Mouse (Mus musculus) heart, postnatal 0 days (tissue): ENCODE results near the gene Mum1. TPM values are rescaled to one million over a fixed set of nuclear protein-coding genes. Genes with fewer than 3 reads are reported as not detected.
A peak's percentile ranks its signal among the peaks of the same experiment; 100 is the strongest.

Experiments used
- ATAC-seq: fragments of 200-750 bp; cut with Nextera tagmentation; 2 replicates; pipeline ENCODE4 v1.8.0; 2017; ENCODE audit warnings: low read depth, moderate number of reproducible peaks, moderate library complexity; ENCODE audit not compliant: insufficient read depth
- DNase-seq: peaks from one replicate; pipeline ENCODE4 v3.0.0-alpha.2; 2016; ENCODE audit warnings: low spot score
- H3K27ac ChIP-seq: fragments of 300-500 bp; sonication (generic); 2 replicates; pipeline ENCODE4 v1.5.1; 2014; ENCODE audit warnings: low read depth, mild to moderate bottlenecking
- H3K27me3 ChIP-seq: fragments of 300-500 bp; sonication (generic); 2 replicates; pipeline ENCODE4 v1.6.1; 2014; ENCODE audit warnings: low read length, mixed read lengths; ENCODE audit not compliant: control insufficient read depth, insufficient read depth
- H3K36me3 ChIP-seq: fragments of 300-500 bp; sonication (generic); replicated peaks from 2 replicates; pipeline ENCODE4 v1.6.1; 2014; ENCODE audit warnings: low read length, mixed read lengths; ENCODE audit not compliant: control insufficient read depth, insufficient read depth
- H3K4me1 ChIP-seq: fragments of 300-500 bp; sonication (generic); 2 replicates; pipeline ENCODE4 v1.6.1; 2014; ENCODE audit warnings: antibody characterized with exemption; ENCODE audit not compliant: control insufficient read depth, insufficient read depth
- H3K4me2 ChIP-seq: fragments of 300-500 bp; sonication (generic); 2 replicates; pipeline ENCODE4 v1.6.1; 2014; ENCODE audit warnings: low read depth, mild to moderate bottlenecking, low read length, moderate library complexity
- H3K4me3 ChIP-seq: fragments of 300-500 bp; sonication (generic); 2 replicates; pipeline ENCODE4 v1.5.1; 2014; ENCODE audit warnings: low read depth, low read length
- H3K9ac ChIP-seq: fragments of 300-500 bp; sonication (generic); replicated peaks from 2 replicates; pipeline ENCODE4 v1.6.1; 2014; ENCODE audit warnings: low read depth, low read length, mixed read lengths
- H3K9me3 ChIP-seq: fragments of 300-500 bp; sonication (generic); replicated peaks from 2 replicates; pipeline ENCODE4 v1.6.1; 2016; ENCODE audit warnings: low read length; ENCODE audit not compliant: control insufficient read depth
- CTCF ChIP-seq: IDR thresholded peaks from 2 replicates; pipeline ENCODE4 v1.5.1; 2016; ENCODE audit warnings: antibody characterized with exemption, control low read depth, low read depth
- EP300 ChIP-seq: IDR thresholded peaks from 2 replicates; pipeline ENCODE4 v1.6.1; 2016; ENCODE audit warnings: antibody characterized with exemption, low read depth
- WGBS: fragments of 180-500 bp; shearing (Covaris S2); extraction: QIAGEN DNeasy Blood & Tissue Kit; methylation state at CpG from one replicate; pipeline ENCODE4 v1.1.7; 2014; 5-methylcytosine and 5-hydroxymethylcytosine counted together
- polyA plus RNA-seq: library from polyadenylated mRNA; unstranded; fragments of >200 nt; fragmentation: Nextera tagmentation; extraction: Ambion mirVana; gene quantifications from 2 replicates; pipeline ENCODE4 v1.2.1, GENCODE M21; 2015
- total RNA-seq: library from RNA; depleted of rRNA; stranded (reverse); fragments of >200 nt; gene quantifications from 2 replicates; pipeline ENCODE4 v1.2.3, GENCODE M21; 2014; ENCODE audit warnings: low replicate concordance

Gene Mum1
- total and polyA plus RNA-seq, 2 experiments from 2014 or later = 18.4 to 59.7 TPM

- H3K36me3 ChIP-seq = no peaks in the 10 kb centered on the region
- DNase-seq (no peak), ATAC-seq (no peak)
- H3K4me2 ChIP-seq = no peak overlapping the region
- TF ChIP-seq EP300 = no peak
- TF ChIP-seq CTCF = no peak
- WGBS = 90% methylated on average over 7 of the region's 7 CpGs
- no peaks in the 10 kb centered on the region for H3K9me3 ChIP-seq
- no peak overlapping the region for H3K4me3 ChIP-seq
- H3K9ac ChIP-seq = no peak overlapping the region
- no peaks in the 10 kb centered on the region for H3K4me1 ChIP-seq
- no peak overlapping the region for H3K27ac ChIP-seq
- peaks cover 19% of the 10 kb centered on the region for H3K27me3 ChIP-seq
These were observed 43.7 kb upstream of the Mum1 start for GRCm38 (mm10) chr10:80182547-80182946.

- no peak for TF ChIP-seq CTCF
- no peak for TF ChIP-seq EP300
- H3K9ac ChIP-seq = no peak overlapping the region
- H3K4me1 ChIP-seq = peaks cover 12% of the 10 kb centered on the region
- H3K27me3 ChIP-seq = peaks cover 42% of the 10 kb centered on the region
- H3K9me3 ChIP-seq = no peaks in the 10 kb centered on the region
- no peaks in the 10 kb centered on the region for H3K36me3 ChIP-seq
- H3K4me3 ChIP-seq = no peak overlapping the region
- WGBS = 49% methylated on average over 27 of the region's 27 CpGs
- H3K27ac ChIP-seq = no peak overlapping the region
- DNase-seq (no peak), ATAC-seq (no peak)
- no peak overlapping the region for H3K4me2 ChIP-seq
These were observed 39.6 kb upstream of the Mum1 start for GRCm38 (mm10) chr10:80186649-80187048.

GRCm38 (mm10) chr10:80187739-80188138 lies 38.5 kb upstream of the Mum1 start:
- Histone ChIP-seq H3K27me3 (peaks cover 53% of the 10 kb centered on the region), H3K9ac (no peak overlapping the region), H3K27ac (no peak overlapping the region), H3K4me2 (no peak overlapping the region), H3K4me1 (peaks cover 12% of the 10 kb centered on the region), H3K9me3 (no peaks in the 10 kb centered on the region), H3K4me3 (no peak overlapping the region), H3K36me3 (no peaks in the 10 kb centered on the region)
- no peak for TF ChIP-seq CTCF
- no peak for TF ChIP-seq EP300
- no peak for ATAC-seq
- DNase-seq = no peak
- 87% methylated on average over 10 of the region's 10 CpGs for WGBS

- no peak for DNase-seq
- H3K27ac ChIP-seq = no peak overlapping the region
- H3K4me3 ChIP-seq = no peak overlapping the region
- 86% methylated on average over 15 of the region's 15 CpGs for WGBS
- H3K4me1 ChIP-seq = peaks cover 12% of the 10 kb centered on the region
- no peaks in the 10 kb centered on the region for H3K36me3 ChIP-seq
- no peaks in the 10 kb centered on the region for H3K9me3 ChIP-seq
- ATAC-seq = no peak
- H3K27me3 ChIP-seq = peaks cover 54% of the 10 kb centered on the region
- H3K9ac ChIP-seq = no peak overlapping the region
- no peak overlapping the region for H3K4me2 ChIP-seq
- TF ChIP-seq CTCF (no peak), EP300 (no peak)
These were observed 37.7 kb upstream of the Mum1 start for GRCm38 (mm10) chr10:80188453-80189024.

GRCm38 (mm10) chr10:80189999-80190398 lies 36.2 kb upstream of the Mum1 start:
- Histone ChIP-seq H3K4me3 (peak overlapping the region; percentile 44), H3K9me3 (no peaks in the 10 kb centered on the region), H3K36me3 (no peaks in the 10 kb centered on the region), H3K9ac (peak overlapping the region; percentile 45; the same call in 1 of the 2 replicates), H3K27me3 (peaks cover 54% of the 10 kb centered on the region), H3K27ac (no peak overlapping the region), H3K4me1 (peaks cover 12% of the 10 kb centered on the region), H3K4me2 (peak overlapping the region; percentile 64)
- 10% methylated on average over 21 of the region's 21 CpGs for WGBS
- DNase-seq = no peak
- no peak for TF ChIP-seq CTCF
- no peak for TF ChIP-seq EP300
- ATAC-seq = no peak

- H3K36me3 ChIP-seq = no peaks in the 10 kb centered on the region
- H3K4me2 ChIP-seq = peak overlapping the region; percentile 64
- under 1% methylated on average over 47 of the region's 48 CpGs for WGBS
- H3K9me3 ChIP-seq = no peaks in the 10 kb centered on the region
- peak overlapping the region; percentile 44 for H3K4me3 ChIP-seq
- no peak overlapping the region for H3K27ac ChIP-seq
- DNase-seq = no peak
- TF ChIP-seq CTCF (no peak), EP300 (no peak)
- peak overlapping the region; percentile 45 for H3K9ac ChIP-seq
- peaks cover 54% of the 10 kb centered on the region for H3K27me3 ChIP-seq
- peaks cover 12% of the 10 kb centered on the region for H3K4me1 ChIP-seq
- peak; percentile 59; the same call in 1 of the 2 replicates for ATAC-seq
These were observed 35.7 kb upstream of the Mum1 start for GRCm38 (mm10) chr10:80190491-80191051.
